Mouse (Mus musculus) embryonic facial prominence, embryonic 14.5 days (tissue): ENCODE results near the gene Map3k11. TPM values are rescaled to one million over a fixed set of nuclear protein-coding genes. Genes with fewer than 3 reads are reported as not detected.

ENCODE experiments used
- ATAC-seq: fragments of 200-750 bp; cut with Nextera tagmentation; 2 replicates; pipeline ENCODE4 v1.8.0; 2017; ENCODE audit warnings: low read depth, moderate number of reproducible peaks, moderate TSS enrichment
- DNase-seq: peaks from one replicate; pipeline ENCODE4 v3.0.0-alpha.2; 2015; ENCODE audit warnings: low spot score
- H3K27ac ChIP-seq: fragments of 300-500 bp; sonication (generic); replicated peaks from 2 replicates; pipeline ENCODE4 v1.5.1; 2014; ENCODE audit warnings: low read depth, mild to moderate bottlenecking, low read length, moderate library complexity
- H3K27me3 ChIP-seq: fragments of 300-500 bp; sonication (generic); replicated peaks from 2 replicates; pipeline ENCODE4 v1.6.1; 2014; ENCODE audit warnings: low read length; ENCODE audit not compliant: control insufficient read depth, insufficient read depth
- H3K36me3 ChIP-seq: fragments of 300-500 bp; sonication (generic); 2 replicates; pipeline ENCODE4 v1.6.1; 2014; ENCODE audit warnings: low read length, mixed read lengths; ENCODE audit not compliant: control insufficient read depth, insufficient read depth
- H3K4me1 ChIP-seq: fragments of 300-500 bp; sonication (generic); 2 replicates; pipeline ENCODE4 v1.6.1; 2014; ENCODE audit warnings: antibody characterized with exemption, low read length; ENCODE audit not compliant: control insufficient read depth, insufficient read depth
- H3K4me2 ChIP-seq: fragments of 300-500 bp; sonication (generic); 2 replicates; pipeline ENCODE4 v1.6.1; 2014; ENCODE audit warnings: low read depth, mild to moderate bottlenecking, low read length, moderate library complexity, mixed read lengths
- H3K4me3 ChIP-seq: fragments of 300-500 bp; sonication (generic); 2 replicates; pipeline ENCODE4 v1.5.1; 2014; ENCODE audit warnings: low read depth, mild to moderate bottlenecking, low read length
- H3K9ac ChIP-seq: fragments of 300-500 bp; sonication (generic); 2 replicates; pipeline ENCODE4 v1.6.1; 2014; ENCODE audit warnings: low read depth, mild to moderate bottlenecking, low read length, moderate library complexity, mixed read lengths
- H3K9me3 ChIP-seq: fragments of 300-500 bp; sonication (generic); 2 replicates; pipeline ENCODE4 v1.6.1; 2016; ENCODE audit warnings: low read length; ENCODE audit not compliant: control insufficient read depth
- WGBS: fragments of 180-500 bp; shearing (Covaris S2); extraction: QIAGEN DNeasy Blood & Tissue Kit; methylation state at CpG from one replicate; pipeline ENCODE4 v1.1.7; 2014; 5-methylcytosine and 5-hydroxymethylcytosine counted together
- polyA plus RNA-seq: library from polyadenylated mRNA; unstranded; fragments of >200 nt; fragmentation: Nextera tagmentation; extraction: Ambion mirVana; gene quantifications from 2 replicates; pipeline ENCODE4 v1.2.1, GENCODE M21; 2014

Gene Map3k11
- polyA plus RNA-seq, 1 experiment from 2014 or later: 18.9 TPM

GRCm38 (mm10) chr19:5692086-5692912 lies 3.8 kb downstream of the Map3k11 start:
- H3K27me3 ChIP-seq: no peaks in the 10 kb centered on the region
- H3K36me3 ChIP-seq: peaks cover 59% of the 10 kb centered on the region
- peak; percentile 57 for DNase-seq
- no peaks in the 10 kb centered on the region for H3K9me3 ChIP-seq
- H3K4me2 ChIP-seq: peak overlapping the region; percentile 96
- ATAC-seq: no peak
- peak overlapping the region; percentile 74 for H3K27ac ChIP-seq
- peak overlapping the region; percentile 90 for H3K9ac ChIP-seq
- H3K4me3 ChIP-seq: peak overlapping the region; percentile 88
- peaks cover 25% of the 10 kb centered on the region for H3K4me1 ChIP-seq
- 34% methylated on average over 9 of the region's 10 CpGs for WGBS

- Histone ChIP-seq H3K4me2 (peak overlapping the region; percentile 96), H3K36me3 (peaks cover 65% of the 10 kb centered on the region), H3K9me3 (no peaks in the 10 kb centered on the region), H3K9ac (peak overlapping the region; percentile 90), H3K27me3 (no peaks in the 10 kb centered on the region), H3K4me1 (peaks cover 25% of the 10 kb centered on the region), H3K4me3 (peak overlapping the region; percentile 88), H3K27ac (peak overlapping the region; percentile 74)
- ATAC-seq: no peak
- 56% methylated on average over 10 of the region's 10 CpGs for WGBS
- DNase-seq: no peak
These were observed 4.4 kb downstream of the Map3k11 start for GRCm38 (mm10) chr19:5692913-5693396.

- no peaks in the 10 kb centered on the region for H3K9me3 ChIP-seq
- ATAC-seq (no peak), DNase-seq (no peak)
- peaks cover 25% of the 10 kb centered on the region for H3K4me1 ChIP-seq
- no peaks in the 10 kb centered on the region for H3K27me3 ChIP-seq
- no peak overlapping the region for H3K4me3 ChIP-seq
- H3K9ac ChIP-seq: no peak overlapping the region
- 85% methylated on average over 6 of the region's 6 CpGs for WGBS
- peaks cover 74% of the 10 kb centered on the region for H3K36me3 ChIP-seq
- H3K27ac ChIP-seq: no peak overlapping the region
- 0 out of 2 replicates have a peak overlapping the region, but pooled peaks have one; percentile 96 for H3K4me2 ChIP-seq
These were observed 5.3 kb downstream of the Map3k11 start for GRCm38 (mm10) chr19:5693801-5694200.

GRCm38 (mm10) chr19:5695849-5696462 lies 7.4 kb downstream of the Map3k11 start:
- H3K4me2 ChIP-seq: peak overlapping the region; percentile 10; the same call in 1 of the 2 replicates
- DNase-seq (peak; percentile 53), ATAC-seq (peak; percentile 6; the same call in 1 of the 2 replicates)
- no peaks in the 10 kb centered on the region for H3K27me3 ChIP-seq
- H3K9ac ChIP-seq: no peak overlapping the region
- H3K27ac ChIP-seq: no peak overlapping the region
- H3K9me3 ChIP-seq: no peaks in the 10 kb centered on the region
- H3K4me3 ChIP-seq: no peak overlapping the region
- peaks cover 17% of the 10 kb centered on the region for H3K4me1 ChIP-seq
- WGBS: 22% methylated on average over 27 of the region's 41 CpGs
- H3K36me3 ChIP-seq: peaks cover 91% of the 10 kb centered on the region

GRCm38 (mm10) chr19:5704163-5704800 lies 15.7 kb downstream of the Map3k11 start, which contains the start of gene Kcnk7:
Kcnk7 (plus strand) TSS chr19:5704367.
- Histone ChIP-seq H3K36me3 (peaks cover 73% of the 10 kb centered on the region), H3K4me1 (no peaks in the 10 kb centered on the region; the same call in 1 of the 2 replicates), H3K9me3 (no peaks in the 10 kb centered on the region), H3K9ac (0 out of 2 replicates have a peak within 1 kb of the TSS, but pooled peaks have one; percentile 38), H3K27ac (peak within 1 kb of the TSS; percentile 72), H3K4me3 (no peak within 1 kb of the TSS), H3K27me3 (no peaks in the 10 kb centered on the region), H3K4me2 (peak within 1 kb of the TSS; percentile 1; the same call in 1 of the 2 replicates)
- no peak for DNase-seq
- no peak for ATAC-seq
- WGBS: 72% methylated on average over 17 of the region's 17 CpGs

GRCm38 (mm10) chr19:5704801-5705571 lies 16.4 kb downstream of the Map3k11 start:
- ATAC-seq (peak; percentile 69), DNase-seq (peak; percentile 78)
- H3K9ac ChIP-seq: 0 out of 2 replicates have a peak overlapping the region, but pooled peaks have one; percentile 38
- no peaks in the 10 kb centered on the region for H3K27me3 ChIP-seq
- peaks cover 71% of the 10 kb centered on the region for H3K36me3 ChIP-seq
- H3K27ac ChIP-seq: peak overlapping the region; percentile 72
- H3K4me2 ChIP-seq: peak overlapping the region; percentile 1; the same call in 1 of the 2 replicates
- no peak overlapping the region for H3K4me3 ChIP-seq
- no peaks in the 10 kb centered on the region; the same call in 1 of the 2 replicates for H3K4me1 ChIP-seq
- 30% methylated on average over 10 of the region's 10 CpGs for WGBS
- no peaks in the 10 kb centered on the region for H3K9me3 ChIP-seq

- Histone ChIP-seq H3K4me1 (peaks cover 11% of the 10 kb centered on the region), H3K4me3 (no peak overlapping the region), H3K36me3 (peaks cover 69% of the 10 kb centered on the region), H3K9me3 (no peaks in the 10 kb centered on the region), H3K4me2 (no peak overlapping the region), H3K27me3 (no peaks in the 10 kb centered on the region), H3K9ac (no peak overlapping the region), H3K27ac (no peak overlapping the region)
- WGBS: 84% methylated on average over 6 of the region's 6 CpGs
- DNase-seq (no peak), ATAC-seq (no peak)
These were observed 21.5 kb downstream of the Map3k11 start for GRCm38 (mm10) chr19:5710068-5710467.
